Mouse (Mus musculus) inflammation-experienced regulatory T-cells, adult 6 months (primary cell): ENCODE data around the gene Wnt5b. TPM values are rescaled to one million over a fixed set of nuclear protein-coding genes. Genes with fewer than 3 reads are reported as not detected.
A peak's percentile ranks its signal among the peaks of the same experiment; 100 is the strongest.

Source experiments
- ATAC-seq: one replicate; pipeline ENCODE4 v1.8.0; 2017
- polyA plus RNA-seq, 3 experiments: library from polyadenylated mRNA; unstranded; fragments of 100-300 nt; shearing (Covaris generic); gene quantifications; one replicate each; pipeline ENCODE4 v1.2.1; 2017

The Wnt5b gene
- polyA plus RNA-seq, result under 1 TPM in 1 of 3 experiments, not detected in 2; 0.16 TPM

DNA sequence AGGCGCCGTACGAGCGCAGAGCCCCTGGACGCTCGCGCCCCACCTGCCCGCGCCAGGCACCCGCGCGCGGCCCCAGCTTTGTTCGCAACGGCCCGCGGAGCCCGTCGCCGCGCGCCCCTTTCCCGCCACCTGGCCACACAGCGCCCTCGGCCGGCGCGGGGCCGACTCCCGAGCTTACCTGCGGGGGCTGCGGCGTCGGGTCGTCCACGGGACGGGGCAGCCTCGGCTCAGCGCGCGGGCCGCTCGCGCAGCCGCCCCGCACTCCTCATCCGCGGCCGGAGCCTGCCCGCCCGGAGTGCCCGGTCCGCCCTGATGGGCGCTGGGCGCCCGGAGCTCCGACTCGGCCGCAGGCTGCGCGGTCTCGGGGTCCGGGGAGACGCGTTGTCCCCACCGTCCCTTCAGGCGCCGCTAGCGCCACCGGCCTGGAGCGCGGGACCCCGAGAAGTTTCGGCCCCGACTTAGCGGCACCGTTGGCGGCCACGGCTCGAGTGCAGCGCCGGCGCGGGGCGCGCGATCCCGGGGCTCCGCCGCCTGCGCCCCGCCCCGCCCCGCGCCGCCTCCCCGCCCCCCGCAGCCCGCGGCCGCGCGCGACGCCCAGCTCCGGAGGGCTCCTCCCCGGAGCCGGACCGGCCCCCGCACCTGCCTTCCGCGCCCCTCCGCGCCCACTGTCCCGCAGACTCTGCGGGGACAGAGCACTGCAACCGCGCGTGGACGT lies at the start of gene Wnt5b:
Wnt5b (minus strand) TSS at position 545 of the 715 bp plus-strand sequence.
- no peak for ATAC-seq

DNA sequence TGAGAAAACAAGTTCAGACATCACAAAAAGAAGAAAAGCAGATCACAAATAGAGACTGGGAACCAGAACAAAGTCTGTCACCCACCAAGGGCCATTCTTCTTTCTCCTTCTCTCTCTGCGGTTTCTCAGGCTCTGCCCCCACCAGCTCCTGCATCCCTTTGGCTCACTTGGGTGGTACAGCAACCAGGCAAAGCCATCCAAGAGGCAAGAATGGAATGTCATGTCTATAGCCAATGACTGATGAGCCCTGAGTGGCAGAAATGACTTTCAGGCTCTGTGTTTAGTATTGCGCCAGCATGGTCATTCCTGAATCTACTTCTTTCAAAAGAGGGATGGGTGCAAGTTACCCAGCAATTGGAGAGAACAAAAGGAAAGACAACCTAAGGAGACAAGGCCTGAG lies 46.7 kb upstream of the Wnt5b start:
- ATAC-seq, result no peak

DNA sequence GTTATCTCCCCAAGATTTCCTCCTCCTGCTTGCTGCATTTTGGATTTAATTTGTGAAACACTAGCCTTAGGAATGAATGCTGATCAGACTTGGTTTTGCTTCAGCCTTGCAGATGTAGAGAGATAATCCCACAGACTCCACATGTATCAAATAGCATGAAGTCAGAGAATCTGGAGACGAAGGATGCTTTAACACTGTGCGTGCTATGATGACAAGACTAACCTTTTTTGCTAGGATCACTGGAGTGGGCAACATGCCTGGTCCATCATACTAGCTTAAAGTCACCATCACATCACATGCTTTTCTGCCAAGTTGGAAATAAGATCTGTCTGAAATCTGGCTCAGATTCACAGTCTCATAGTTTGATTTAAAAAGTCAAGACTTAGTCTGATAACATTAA lies 43.8 kb upstream of the Wnt5b start:
- ATAC-seq, result no peak

DNA sequence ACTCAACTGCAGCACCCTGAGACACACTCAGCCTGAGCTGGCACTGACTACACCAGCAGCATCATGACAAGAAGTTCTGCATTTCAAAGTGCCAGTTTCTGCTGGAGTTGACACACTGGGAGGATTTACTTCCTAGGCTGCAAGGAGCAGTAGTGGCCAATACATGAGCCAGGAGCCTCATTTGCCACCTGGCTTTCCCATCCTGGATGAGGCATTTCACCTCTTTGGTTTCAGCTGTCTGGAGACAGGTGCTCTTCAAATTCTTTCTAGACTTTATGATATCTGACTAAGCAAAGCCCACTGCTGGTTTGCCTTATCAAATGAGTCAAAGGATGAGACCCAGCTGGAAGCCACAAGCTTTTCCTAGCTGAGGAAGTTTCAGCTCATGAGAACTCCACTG lies 43.3 kb upstream of the Wnt5b start:
- no peak for ATAC-seq

DNA sequence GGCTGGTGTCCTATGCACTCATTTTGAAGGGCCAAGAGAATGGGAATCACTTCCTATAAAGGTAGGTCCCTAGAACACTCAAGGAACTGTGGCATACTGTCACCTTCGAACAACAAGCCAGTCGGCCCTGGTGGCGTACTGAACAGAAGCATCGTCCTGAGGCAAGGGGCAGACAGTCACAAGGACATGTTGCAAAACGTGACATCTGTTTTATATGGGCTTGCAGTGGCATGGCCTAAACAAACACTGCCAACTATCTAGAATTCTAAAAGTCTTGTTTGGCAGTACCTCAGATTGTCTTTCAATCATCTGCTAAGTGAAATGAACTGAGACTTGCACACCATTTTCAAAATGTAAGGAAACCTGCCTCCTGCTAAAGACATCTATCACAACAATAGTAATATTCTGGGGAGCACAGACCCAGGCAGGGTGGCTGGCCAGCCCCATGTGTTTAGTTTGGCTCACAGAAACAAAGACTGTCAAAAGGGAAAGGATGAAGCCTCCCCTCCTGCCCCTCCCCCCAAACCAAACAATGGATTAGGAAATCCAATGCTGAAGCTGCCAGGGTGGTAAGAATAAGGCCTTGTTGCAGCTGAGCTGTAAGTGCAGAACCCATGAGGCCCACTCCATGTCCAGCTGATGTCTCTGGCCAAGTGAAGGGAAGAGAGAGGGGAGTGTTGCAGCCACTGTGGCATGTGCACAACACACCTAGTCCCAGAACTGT lies 41.7 kb upstream of the Wnt5b start:
- no peak for ATAC-seq

DNA sequence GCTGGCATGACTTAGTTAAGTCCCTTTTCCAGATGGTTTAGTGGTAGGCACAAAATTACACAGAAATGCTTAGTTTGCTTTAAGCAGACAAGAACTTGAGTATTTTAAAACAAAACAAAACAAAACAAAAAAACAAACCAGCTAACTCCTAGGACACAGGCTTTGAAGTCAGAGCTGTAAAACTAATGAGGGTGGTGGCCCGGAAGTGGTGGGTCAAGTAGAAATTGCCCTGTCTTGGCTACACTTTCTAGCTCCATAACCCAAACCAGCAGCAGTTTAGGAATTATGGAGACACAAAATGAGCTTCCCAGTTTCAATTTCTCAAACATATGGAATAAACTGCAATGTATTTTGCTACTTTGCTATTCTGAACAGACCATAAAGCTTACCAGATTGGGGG lies 39.9 kb upstream of the Wnt5b start:
- no peak for ATAC-seq

DNA sequence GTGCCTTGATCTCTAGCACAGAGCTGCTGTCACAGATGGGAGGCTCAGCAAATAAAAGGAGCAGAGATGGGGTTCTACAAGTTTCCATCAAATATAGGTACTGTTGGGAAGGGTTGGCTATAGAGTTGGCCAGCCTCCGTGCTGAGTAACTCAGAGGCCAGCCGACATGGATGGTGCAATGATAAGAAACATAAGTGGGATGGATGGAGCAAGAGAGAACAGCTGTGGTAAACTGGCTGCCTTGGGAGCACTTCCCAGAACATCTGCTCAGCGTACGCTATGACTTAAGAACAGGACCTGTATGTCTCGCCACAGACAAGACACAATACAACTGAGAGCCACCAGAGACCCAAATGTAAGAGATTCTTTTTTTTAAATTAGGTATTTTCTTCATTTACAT lies 39.0 kb upstream of the Wnt5b start:
- ATAC-seq, result no peak

DNA sequence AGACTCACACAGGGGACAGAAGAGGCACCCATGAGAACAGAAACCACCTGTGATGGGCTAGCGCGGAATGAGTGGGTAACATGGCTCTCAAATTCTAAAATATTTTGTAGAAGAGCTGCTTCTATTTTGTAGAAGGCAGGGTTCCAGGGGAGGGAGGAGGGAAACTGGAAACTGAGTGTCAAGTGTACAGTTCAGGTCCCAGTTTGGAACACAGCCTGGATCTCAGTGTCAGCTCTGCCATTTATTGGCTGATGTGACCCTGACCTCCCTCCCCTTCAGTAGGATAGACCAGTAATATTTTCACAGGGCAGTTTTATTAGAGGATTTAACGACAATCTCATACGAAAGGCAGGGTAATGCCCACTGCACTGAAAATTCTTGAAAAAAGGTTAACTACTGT lies 32.6 kb upstream of the Wnt5b start:
- ATAC-seq, result no peak

DNA sequence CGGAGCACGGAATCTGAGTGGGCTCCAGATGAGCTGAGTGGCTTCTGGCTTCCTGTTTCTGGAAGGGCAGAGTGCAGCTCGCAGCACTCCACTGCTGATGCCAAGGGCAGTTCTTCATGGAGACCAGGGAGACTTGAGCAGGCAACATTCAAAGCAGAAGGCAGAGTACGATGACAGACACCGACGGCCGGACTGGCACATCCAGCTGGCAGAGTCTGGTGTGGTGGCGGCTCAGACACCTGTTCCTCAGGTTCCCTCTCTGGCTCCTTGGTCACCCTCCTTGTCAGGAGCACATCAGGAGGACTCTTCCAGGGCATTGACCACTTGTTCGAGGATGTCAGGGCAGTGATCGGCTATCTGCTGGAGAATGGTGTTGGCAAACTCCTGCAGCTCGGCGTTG lies 31.2 kb upstream of the Wnt5b start:
- ATAC-seq, result no peak

DNA sequence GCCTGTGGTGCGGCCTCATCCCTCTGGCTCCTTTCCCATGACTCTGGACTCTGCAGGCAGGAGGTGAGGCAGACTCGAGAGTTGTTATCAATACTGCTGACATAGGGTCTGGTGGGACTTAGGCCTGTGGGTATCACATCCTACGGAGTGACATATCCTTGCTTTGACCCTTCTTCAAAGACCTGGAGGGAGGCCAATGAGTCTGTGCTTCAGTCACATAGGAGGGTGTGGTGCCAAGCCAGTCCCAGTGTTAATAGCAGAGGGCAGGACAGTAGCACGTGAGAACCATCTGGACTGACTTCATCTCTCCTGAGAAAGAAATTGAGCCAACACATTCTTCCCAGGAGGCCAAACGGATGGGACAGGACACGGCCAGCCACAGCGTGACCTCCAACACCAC lies 28.1 kb upstream of the Wnt5b start:
- no peak for ATAC-seq

DNA sequence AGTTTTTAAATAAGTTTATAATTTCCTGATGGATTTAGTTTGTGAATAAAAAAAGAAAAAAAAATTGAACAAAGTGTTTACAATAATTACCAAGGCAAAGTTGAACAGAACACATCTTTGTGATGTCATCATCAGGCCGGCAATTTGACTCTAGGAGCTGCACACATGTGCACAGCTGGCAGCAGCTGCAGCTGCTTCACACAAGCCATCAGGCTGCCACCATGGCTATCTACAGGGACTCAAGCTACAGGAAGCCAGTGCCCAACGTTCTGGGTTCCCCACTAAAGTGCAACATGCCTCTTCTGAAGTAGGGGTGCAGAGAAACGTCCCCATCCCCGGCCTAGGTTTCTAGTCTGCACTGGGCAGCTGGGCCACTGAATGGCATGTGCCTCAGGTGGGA lies 26.6 kb upstream of the Wnt5b start:
- no peak for ATAC-seq

DNA sequence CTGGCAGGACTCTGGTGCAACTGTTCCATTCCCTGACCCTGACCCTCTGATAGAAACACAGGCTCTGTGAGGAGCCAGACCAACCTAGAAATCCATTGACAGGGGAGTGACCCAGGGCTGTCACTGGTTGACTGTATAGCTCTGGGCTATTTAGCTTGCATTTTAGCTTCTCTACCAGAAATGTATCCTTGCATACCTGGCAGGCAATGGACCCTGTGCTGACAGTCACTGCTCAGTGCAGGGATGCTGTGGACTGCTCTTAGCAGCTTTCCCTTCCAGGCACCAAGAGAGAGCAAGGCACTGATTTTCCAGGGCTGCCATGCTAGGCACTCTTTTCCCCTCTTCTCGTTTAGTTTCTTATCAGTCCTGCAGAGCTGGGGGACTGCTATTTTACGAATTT lies 24.2 kb upstream of the Wnt5b start:
- no peak for ATAC-seq

DNA sequence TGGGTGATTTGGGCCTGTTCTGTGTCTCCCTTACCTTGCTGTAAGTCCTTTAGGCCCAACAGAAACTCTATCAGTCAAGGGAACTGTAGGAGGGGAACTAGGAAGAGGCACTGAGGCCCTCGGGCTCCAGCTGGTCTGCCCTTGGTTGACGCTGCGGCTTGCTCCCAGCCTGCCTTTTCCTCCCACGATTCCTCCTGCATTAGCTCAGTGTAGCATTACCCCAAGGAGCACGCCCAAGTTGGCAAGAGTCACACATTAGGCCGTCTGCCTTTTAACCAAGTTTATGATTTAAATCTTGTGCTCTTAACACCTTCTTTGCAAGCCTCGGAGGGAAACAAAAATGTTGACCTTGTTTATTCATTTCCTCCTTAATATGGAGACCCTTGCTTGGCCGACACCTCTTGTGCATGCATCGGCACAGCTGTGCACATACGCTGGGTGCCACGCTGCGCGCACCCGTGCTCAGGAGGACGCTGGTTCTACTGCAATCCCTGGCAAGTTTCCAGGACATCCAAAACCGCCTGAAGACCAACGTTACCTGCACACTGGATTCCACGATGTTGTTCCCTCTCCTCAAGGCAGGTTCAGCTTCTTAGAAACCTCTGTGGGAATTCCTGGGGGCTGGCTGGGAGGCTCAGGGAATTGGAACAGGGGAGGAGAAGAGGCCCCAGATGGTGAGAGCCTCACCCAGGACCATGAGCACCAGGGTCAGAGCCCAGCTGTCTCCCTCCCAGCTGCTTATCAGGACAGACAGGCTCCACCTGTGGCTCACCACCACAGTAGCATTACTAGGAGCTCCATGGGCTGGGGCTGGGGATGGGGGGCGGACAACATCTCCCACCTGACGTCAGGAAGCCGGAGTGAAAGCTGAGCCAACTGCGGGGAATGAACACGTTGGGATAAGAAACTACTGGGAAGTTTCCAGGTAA lies 21.6 kb upstream of the Wnt5b start:
- ATAC-seq, result no peak

DNA sequence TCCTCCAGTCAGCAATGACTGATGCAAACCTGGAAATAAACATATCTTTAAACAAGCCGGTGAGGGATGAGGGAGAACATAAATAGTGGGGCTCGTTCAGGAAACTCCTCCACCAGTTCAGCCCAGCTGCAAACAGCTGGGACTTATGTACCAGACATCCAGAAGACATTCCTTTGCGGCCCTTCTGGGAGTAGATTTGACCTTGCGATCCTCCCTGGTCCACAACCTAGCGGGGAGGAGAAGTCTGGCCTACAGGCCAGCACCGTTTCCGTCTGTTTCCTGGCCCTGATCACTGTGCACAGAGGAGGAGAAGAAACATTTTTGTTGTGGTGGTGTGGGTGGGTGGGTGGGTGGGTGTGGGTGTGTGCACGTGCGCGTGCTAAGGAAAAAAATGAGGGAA lies 18.4 kb upstream of the Wnt5b start:
- no peak for ATAC-seq

DNA sequence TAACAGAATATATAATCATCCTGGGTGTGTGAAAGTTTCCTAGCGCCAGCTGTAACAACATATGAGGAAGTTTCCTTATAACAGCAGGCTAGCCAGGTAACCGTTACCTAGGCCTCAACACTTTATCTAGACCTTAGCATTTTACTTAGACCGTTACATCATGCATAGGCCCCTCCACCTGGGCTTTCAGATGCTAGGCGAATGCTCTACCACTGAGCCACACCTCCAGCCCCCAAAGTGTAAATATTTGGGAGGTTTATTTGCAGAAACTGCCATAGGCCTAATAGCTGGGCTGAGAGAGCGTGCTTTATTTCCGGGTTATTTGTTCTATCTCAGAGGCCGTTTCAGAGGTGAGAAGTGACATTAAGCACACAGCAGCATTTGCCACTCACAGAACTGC lies 14.7 kb upstream of the Wnt5b start:
- no peak for ATAC-seq

DNA sequence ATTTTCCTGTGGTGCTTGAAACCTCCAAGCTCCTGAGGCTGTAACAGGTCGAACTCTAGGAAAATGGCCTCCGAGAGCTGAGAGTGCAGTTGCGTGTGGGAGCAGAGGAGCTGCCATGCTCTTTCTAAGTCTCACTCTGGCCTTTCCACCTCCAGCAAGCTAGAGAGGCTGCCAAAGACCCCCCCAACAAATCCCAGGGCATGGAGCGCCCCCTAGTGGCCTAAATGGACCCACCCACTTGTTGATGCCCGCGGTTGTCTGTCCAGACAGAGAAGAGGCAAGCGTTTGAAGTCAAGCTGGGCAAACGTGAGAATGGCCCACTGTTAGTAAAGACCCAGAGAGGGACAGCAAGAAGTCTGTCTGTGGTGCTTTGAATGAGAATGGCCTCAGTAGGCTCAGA lies 10.3 kb upstream of the Wnt5b start:
- no peak for ATAC-seq

DNA sequence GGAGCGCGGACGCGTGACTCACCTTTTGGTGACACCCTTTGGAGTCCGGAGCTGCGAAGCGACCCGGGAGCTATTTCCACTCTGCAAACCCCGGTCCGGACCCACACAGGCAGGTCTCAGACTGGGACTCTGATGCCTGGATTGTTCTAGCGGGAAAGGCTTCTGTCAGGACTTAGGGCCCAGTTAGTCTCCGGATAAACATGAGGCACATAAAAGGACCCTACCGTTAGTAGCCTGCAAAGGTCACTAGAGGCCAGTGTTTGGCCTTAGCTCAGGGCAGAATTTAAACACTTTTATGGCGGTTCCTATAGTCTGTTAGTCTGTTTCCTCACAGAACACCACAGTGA lies 344 bp upstream of the Wnt5b start:
- no peak for ATAC-seq

DNA sequence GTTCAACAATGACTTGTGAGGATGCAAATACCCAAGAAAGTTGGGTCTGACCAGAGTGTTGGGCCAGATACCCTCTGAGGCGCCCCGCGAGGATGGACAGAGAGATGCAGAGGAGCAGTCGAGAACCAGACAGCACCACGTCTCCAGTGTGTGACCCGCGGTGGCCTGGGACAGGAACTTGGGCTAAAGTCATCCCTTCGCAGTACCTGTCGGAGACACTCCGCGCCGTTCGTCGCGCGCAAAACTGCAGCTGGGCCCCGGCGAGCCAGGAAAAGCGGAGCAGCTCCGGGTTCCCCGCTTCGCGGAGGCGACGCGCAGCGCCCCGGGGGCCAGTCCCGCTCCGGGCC lies 718 bp downstream of the Wnt5b start:
- ATAC-seq, result no peak

DNA sequence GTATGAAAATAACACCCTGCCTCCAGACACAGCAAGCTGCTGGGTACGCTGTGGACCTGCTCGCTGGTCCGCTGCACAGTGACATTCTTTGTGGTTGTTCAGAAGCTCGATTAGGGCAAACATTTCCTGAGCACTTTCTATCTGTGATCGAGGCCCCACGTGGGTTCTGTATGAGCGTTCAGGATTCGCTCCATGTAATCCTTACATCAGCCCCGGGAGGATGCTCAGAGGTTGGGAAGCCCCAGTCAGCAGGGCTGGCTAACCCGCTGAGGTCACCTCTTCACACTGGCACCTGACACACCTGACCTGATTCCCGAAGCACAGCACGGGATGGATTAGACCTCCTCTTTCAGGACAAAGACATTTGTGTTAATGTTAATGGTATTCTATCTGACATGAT lies 8.3 kb downstream of the Wnt5b start:
- no peak for ATAC-seq

DNA sequence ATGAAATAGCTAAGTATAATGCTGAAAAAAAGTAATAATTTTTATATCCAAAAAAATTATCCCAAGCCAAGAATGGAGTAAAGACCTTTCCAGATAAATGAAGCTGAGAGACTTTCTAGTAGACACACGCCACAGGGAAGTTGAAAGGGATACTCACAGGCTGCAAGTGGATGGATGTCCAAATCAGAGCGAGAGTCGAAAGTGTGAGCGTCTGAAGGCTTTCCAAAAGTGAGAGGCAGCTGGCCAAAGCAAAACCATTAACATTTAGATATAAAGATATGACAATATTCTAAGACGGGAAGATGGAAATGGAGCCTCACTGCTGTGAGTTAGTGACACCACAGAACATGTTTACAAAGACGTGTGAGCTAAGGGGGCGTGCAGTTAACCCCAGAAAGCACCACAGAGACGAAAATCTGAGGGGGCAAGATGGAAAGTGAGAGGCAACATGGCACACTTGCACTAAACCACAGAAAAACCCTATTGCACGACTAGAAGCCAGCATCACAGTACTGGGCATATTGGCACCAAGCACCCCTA lies 10.9 kb downstream of the Wnt5b start:
- no peak for ATAC-seq

DNA sequence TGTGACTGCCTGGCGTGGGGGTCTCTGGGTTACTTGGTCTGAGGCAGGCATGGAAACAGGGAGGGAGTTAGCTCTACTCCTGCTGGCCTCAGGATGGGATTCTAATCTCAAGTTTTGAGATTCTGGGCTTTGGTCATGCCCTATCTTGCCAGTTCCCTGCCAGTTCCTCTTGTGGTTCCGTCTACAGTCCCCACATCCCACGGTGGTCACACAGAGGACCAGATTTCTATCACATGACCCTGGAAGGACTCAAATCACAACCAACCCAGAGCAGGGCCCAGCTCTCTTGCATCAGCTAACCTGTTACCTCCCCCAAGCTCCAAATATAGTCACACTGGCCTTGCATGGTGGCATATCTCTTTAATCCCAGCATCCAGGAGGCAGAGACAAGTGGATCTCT lies 14.5 kb downstream of the Wnt5b start:
- ATAC-seq, result no peak

DNA sequence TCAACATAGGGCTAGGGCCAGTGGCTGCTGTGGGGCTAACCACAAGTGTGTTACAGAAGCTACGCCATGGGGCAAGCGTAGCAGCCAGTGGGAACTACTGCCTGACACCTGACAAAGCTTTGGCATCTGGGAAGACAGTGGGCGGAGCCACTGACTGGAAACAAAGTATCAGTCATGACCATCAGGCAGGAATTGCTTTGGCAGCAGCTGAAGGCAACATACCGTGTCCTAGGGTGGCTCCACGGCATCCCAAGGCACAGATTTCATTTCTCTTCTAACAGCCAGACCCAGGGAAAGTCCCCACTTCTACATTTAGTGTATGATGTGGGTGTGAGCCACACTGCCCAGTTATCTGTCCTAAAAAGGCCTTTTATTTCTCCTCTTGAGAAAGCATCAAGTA lies 17.6 kb downstream of the Wnt5b start:
- no peak for ATAC-seq

DNA sequence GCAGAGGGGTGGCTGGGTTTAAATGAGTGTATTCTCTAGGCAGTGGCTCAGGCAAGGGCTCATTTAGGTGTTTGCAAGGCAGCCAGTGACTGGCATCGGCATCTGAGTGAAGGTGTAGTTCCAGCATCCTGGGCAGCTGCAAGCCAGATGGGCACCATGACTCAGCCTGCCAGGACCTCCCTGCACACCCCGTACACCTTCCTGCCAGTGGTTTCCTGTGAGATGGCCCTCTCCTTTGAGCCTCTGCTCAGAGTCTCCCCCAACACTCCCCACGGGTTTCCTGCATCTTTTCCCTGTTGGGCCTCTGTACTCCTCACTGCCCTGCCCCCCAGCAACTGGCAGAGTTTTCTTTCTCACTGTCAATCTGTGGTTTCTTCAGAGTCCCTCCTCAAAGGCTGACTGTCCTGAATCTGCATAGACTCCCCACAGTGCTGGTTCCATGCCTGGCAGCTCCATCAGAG lies 22.2 kb downstream of the Wnt5b start:
- peak; percentile 70 for ATAC-seq
